Mouse (Mus musculus) urinary bladder, adult 18-20 months (tissue): ENCODE results near the gene Brf1.

Experiments used
- DNase-seq, 2 experiments: peaks; one replicate each; pipeline ENCODE4 v3.0.0; 2022; ENCODE audit warnings: low spot score in 2 of 2, mixed read lengths in 2 of 2

Gene Brf1

DNA sequence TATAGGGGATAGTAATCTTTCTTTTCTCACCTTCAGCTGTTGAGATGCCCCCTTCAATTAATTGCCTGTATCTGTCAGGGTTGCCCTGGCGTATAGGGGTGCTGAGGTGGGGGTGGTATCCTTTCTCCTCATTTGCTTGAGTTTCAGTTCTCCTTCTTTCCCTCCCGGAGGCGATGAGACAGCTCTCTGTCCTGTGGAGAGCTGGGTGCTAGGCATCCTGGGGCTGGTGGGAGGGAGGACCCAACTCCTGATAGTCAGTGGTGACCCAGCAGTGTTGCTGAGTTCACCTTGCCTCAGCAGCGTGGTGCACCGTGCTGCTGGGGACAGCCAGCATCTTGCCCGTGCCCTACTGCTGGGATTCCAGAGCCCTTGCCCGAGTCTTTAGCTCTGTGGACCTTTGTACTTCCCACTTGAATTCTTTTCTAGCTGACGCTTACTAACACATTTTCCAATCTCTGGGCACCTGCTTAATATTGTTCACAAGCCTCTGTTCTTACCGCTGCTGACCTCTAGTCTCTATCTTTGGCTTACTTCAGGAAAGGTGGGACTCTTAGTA lies 17.0 kb upstream of the Brf1 start:
- DNase-seq = no peak

DNA sequence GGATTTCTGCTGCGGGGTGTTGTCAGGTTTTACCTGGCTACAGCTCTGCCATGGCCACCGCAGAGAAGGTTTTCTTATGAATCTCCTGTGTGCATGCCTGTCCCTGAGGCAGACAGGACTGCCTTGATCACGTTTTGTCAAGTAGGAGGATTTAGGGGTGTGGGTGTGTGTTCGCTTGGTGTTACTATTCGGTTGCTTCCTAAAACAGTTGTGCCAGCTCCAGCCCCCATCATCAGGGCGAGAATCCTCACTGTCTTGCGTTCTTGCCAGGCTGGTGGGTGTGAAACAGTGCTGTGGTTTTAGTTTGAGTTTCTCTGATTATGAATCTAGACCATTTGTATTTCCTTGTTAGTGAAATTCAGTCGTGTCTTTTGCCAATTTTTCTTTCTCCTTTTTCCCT lies 16.5 kb upstream of the Brf1 start:
- no peak for DNase-seq

DNA sequence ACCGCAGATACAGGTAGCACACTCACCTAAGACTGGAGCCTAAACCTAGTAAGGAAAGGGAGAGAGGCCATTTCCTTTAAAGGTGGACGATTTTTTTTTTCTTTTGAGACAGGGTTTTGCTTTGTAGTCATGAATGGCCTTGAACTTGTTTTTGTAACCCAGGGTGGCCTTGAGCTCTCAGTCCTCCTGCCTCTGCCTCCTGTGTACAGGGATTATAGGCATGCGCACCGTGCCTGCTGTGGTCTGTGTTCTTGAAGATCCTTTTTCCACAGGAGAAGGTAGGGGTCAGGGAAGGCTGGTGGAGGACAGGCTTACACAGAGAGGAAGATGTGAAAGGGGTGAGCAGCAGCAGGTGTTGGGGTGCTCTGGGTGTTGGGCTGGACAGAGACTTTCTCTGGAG lies 15.5 kb upstream of the Brf1 start:
- DNase-seq = no peak

DNA sequence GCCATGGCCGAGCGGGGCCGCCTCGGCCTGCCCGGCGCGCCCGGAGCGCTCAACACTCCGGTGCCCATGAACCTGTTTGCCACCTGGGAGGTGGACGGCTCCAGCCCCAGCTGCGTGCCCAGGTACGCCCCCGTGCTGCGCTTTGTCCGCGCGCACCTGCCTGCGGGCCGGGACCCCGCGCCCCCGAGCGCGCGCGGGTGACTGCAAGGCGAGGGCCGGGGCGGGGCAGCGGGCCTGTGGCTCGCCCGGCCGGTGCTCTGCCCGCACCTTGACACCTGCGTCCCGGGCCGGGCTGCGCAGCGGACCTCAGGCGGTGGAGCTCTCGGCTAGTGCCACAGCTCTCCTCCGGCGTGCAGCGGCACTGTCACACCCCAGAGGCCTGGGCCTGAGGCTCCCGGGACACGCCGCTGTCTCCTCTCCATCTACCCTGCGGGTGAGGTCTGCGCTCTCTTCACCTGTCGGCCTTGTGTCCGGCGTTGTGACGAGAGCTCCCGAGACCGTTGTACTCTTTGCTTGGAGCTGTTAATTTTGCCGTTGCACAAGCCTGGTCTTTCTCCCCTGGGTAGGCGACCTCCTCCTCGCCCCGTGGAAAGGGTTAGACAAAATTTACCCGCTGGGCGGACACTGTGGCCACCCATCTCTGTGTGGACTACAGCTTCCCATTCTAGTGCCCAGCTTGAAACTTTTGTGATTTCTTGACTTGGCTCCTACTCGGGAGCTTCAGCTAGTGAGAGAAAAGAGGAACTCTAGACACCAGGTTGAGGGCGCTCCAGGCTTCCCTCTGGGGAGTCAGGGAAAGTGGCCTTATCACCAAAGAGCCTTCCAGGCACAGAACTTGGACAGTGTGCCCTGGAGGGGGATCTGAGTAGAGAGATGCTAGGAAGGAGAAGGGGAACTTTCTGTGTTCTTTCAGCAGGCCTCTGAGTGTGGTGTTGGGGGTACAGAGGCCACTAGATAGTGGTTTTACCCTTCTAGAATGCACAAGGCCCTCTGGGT lies 14.4 kb upstream of the Brf1 start:
- peak in 1 of 2 experiments; percentile 60 for DNase-seq

DNA sequence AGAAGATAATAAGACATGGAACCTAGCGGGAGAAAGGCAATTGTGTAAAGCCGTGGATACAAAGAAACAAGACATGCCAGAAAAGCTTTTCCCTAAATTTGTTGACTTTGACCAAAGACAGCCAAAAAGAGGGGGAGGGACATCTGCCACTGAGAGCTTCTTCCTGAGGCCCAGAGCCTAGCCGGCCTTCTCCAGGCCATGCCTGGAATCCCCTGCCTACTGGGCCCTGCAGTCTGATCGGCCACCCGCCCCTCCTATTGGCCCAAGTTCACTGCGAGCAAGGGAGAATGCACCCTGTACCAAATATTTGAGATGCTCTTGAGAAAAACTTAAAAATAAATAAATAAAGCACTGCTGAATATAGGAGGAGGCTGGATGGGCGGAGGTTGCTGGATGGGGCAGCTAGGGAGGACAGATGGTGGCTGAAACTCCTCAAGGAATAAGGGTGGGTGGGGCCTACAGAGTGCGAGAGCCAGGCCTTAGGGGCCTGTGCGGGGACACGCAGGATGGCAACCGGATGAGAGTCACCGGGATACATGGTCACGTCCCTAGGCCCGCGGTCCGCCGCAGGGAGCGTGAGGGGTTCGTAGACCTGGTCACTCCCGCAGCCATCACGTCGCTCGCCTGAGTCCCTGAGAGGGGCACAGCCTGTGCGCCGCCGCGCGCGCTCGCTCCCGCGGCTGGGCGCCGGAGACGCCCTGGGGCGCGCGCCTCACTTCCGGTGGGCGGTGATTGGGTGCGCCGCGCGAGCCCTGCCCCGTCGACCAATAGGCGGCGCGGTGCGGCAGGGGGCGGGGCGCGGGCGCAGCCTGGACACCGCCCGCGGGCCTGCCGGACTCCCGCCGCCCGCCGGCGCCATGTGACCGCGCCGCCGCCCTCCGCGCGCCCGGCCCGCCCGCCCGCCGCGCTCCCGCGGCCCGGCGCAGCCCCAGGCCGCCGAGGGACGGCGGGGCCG lies 13.4 kb upstream of the Brf1 start, which contains the start of gene Pacs2:
Pacs2 (plus strand) TSS at position 905 of the 955 bp plus-strand sequence.
- DNase-seq = peak; percentile 88 to 89

DNA sequence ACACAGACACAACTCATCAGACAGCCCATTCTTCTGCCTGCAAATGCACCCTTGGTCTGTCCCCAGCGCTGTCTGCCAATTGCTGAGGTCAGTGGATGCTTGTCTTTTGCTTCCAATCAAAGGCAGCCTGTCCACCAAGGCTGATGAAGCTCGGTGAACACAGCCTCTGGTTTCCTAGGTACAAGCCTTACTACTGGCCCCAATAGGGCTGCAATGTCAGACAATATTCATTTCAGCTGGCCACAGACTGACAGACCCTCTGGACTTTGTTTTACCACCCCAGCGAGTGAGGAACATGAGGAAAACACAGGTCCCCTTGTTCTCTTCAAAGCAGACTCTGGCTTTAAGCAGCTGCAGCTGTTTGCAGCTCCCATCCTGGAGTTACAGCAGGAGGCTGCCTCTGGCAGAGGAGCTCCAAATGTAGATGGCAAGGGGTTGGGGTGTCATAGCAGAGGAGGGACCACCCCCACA lies 12.6 kb upstream of the Brf1 start:
- DNase-seq = no peak

DNA sequence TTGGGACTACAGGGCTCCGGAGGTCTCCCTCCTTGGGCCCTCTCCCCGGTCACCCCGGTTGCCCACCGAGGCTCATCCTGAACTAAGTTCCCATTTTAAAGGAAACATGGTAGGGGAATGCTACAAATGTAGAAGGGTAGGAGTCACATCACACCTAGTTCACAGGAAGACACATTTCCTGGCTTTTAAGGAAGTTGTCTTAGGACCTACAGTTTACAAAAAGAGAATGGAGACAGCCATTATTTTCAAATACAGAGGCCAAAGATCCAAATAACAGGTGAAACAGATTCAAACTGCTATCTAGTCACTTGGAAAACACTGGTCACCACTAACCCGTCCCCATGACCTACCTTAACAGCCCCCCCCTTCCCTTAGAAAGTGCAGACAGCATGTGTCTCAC lies 11.9 kb upstream of the Brf1 start:
- no peak for DNase-seq

DNA sequence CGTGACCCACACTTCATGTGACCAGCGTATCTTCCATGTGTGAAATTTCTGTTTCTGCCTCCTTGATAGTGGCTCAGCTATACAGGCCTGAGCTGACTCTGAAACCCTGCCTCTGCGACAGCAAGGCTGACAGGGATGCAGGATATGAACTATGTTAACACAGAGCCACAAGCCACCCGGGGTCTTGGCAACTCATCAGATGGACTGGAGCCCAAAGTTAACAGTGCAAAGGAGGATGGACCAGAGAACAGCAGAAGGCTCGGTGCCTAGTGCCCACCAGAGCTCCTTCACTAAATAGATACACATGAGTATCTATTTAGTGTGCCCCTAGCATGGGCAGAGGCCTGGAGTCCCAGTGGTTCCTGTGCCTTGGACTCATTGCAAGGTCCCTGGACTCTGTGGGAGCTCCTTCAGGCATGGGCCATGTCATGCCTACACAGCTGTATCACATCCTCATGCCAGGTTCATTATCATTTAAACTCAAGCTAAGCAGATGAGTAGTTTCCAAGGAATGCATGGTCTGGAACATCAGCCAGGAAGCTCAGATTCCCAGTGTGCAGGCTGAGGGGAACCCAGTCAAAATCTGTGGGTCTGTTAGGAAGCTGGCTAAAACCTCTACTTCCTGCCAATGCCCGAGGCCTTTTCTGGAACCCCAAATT lies 11.3 kb upstream of the Brf1 start:
- DNase-seq = no peak

DNA sequence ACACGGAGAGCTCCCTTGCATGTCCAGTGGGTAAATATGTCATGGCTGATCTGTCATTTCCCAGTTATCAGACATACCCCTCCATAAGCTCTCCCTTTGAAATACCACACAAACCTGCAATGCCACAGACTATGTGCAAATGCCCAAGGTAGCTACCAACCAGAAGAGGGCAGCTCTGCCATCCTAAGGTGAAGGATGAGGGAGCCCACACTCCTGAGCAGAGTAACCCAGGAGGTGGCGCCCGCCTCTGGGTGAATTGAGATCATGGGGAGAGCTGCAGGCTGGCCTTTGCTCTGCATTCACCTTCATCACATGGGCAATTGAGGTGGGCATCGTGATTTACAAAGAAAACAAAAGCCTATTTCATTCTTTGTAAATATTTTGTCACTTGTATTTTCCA lies 4.5 kb upstream of the Brf1 start:
- peak; percentile 45 to 56 for DNase-seq

DNA sequence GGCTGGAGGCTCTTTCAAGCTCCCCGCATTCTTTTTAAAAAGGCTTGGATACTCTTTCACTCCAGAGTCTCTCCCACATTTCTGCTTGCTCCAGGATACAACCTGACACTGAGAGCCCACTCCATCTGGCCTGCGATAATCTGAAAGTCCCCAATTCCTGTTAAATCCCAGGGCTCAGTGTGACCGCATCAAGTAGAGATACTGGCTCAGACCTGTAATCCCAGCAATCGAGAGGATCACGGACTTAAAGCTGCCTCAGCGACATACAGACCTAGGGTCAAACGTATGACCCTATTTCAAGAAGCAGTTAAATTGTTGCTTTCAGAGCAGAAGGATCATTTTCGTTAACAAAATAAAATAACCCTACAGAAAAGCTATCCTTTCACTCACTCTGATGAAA lies 3.5 kb upstream of the Brf1 start:
- DNase-seq = no peak

DNA sequence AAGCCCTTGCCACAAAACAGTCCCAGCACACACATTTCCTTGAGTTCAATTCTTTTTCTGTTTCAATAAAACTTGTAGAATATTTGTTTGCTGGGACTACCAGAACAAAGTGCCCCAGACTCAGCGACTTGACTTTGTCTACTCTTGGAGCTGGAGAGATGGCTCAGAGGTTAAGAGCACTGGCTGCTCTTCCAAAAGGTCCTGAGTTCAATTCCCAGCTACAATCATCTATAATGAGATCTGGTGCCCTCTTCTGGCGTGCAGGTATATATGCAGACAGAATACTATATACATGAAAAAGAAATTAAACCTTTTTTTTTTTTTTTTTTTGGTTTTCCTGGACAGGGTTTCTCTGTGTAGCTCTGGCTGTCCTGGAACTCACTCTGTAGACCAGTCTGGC lies 2.2 kb upstream of the Brf1 start:
- no peak for DNase-seq

DNA sequence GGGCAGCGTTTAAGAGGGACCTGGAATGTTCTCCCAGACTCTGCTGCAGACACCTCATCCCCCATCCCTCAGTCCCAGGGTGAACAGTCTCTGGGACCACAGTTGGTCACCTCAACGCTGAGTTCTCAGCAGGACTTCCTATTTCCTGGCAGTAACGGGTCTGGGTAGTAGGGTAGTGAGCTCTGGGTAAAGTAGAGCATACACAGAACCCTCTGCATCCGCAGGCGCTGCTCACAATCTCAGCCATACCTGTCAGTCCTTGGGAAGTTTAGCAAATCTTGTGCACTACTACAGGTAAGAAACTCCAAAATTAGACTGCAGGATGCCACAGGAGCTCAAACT lies 600 bp upstream of the Brf1 start:
- DNase-seq = no peak

DNA sequence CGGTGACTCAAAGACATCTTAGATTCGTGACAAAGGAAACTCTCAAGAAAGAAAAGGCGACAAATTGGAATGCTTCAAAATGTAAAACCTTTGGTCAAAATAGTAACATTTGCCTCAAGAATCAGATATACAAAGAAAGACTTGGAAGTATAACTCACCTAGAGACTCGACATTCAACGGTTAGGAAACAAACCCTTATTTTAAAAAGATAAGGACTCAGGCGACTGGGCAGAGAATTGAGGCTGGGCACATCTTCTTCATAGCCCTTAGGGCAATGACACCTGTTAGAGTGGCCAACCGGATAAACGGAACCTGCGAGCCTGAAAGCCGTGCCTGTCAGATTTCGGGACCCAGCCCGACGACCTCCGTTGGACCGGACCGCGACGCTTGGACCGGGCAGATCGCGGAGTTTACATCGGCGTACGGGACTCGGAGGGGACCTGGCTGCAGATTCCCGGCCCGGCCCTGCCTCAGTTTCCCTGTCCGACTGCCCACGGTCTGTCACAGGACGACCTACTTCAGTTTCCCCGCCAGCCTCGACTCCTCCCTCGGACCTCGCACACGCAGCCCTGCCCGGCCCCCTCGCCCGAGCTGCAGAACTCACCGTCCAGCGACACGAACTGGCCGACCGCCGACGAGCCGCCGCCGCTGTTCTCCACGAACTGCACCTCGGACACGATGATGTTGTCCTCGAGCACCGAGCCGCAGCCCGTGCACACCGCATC lies 773 bp downstream of the Brf1 start:
- DNase-seq = no peak

DNA sequence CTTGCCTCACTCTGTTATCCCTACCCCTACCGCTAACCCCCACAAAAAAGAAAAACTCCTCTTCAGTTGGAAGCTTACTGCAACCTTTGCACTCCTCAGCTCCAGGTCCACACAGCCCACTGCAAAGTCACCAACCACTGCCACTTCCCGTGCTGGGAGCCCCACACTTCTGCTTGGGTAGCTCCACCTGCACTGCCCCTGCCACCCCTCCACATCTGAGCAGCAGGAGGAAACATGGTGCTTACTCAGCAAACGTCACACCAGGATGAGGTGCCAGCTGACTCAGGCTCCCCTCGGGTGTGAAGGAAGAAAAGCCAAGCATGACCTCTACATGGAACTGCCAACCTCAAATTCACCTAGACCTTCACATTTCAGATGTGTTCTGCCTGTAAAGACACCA lies 6.4 kb downstream of the Brf1 start:
- DNase-seq = no peak

DNA sequence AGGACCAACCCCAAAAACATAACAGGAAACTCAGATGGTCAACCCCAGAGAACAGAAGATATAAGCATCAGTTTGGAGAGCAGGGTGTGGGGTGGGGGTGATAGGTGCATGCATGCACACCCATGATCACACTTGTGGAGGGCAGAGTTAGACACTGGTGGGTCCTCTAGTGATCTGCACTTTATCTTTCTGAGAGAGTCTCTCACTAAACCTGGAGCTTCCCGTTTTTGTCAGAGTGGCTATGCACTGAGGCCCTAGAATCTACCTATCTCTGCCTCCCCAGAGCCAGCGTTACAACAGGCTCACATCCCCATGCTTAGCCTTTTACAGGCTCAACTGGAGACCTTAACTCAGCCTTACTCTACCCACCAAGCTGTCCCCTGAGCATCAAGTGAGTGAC lies 9.1 kb downstream of the Brf1 start:
- no peak for DNase-seq

DNA sequence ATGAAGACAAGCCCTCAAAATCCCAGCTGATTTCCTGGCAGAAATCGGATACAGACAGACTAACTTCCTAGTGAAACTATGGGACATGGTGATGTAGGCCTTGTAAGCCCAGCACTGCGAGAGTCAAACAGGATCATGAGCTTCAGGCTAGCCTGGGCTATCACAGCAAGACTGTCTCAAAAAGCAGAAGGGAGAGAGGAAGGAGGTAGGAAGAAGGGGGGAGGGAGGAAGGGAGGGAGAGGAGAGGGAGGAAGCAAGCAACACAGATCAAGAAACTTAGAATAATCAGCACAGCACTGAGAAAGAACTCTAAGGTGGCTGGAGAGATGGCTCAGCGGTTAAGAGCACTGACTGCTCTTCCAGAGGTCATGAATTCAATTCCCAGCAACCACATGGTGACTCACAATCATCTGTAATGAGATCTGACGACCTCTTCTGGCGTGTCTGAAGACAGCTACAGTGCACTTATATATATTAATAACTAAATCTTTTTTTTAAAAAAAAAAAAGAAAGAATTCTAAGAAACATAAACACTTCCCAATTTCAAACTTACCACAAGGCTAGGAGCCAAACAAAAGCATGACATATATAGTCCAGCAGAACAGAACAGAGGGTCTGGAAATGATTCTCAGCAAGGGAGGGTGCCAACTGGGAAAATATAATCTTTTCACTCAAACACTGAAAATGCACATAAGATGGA lies 9.6 kb downstream of the Brf1 start:
- no peak for DNase-seq

DNA sequence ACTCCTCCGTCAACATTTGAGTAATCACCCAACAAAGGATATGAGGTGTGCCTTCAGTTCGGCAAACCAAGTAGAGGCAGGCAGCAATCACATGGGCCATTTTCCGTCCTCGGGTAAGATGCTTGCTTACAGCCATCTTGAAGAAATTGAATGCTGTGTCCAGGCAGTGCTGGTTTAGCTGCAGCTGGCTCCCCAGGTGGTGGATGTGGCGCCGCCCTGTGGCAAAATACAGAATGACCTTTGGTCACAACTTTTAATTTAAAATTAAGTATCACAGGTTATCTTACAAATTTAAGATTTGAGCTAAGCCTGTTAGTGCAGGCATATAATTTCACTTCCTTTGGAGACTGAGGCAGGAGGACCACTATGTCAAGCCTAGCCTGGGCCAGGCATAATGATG lies 12.6 kb downstream of the Brf1 start:
- DNase-seq = no peak

DNA sequence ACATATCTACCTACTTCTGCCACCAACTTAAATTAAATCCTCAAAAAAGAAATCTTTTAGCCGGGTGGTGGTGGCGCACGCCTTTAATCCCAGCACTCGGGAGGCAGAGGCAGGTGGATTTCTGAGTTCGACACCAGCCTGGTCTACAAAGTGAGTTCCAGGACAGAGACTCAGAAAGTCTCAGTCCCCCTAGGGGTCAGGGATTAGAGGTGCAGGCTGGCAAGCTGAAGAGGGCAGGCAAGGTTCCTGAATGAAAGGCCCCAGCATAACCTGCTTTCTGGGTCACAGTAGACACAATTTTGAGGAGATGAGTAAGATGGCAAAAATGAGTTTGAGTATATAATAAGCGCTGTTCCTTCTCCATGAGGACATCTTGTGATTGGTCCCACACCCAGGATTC lies 15.2 kb downstream of the Brf1 start:
- no peak for DNase-seq

DNA sequence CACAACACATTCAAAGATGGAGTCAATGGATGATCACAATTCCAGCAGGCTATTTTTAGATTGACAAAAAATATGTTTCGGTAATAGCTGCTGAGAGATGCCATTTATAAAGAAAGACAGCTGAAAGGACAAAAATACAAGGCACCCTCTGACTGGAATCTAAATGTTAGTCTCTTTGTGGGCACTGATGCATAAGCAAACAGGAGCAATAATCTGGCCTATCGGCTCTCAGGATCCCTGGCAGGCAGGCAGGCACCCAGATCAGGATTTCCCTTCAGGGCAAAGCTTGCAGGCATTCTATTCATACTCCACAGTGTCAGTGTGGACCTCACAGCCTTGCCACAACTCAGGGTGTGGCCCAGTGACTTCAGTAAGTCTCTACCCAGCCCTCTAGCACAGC lies 18.5 kb downstream of the Brf1 start:
- no peak for DNase-seq

DNA sequence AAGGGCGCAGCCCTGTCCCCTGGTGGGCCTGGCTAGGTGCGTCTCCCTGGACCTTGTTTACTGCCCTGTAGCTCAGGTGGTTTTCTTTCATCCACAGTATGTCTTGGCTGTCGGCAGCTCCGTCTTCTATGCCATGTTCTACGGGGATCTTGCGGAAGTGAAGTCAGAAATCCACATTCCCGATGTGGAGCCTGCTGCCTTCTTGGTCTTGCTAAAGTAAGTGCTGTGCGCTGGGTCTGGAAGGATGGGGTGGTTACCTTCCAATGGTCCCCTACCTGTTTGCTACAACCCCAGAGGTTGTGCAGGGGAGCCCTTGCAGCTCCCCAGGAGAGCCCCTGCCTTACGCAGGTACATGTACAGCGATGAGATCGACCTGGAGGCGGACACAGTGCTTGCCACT lies 23.3 kb downstream of the Brf1 start:
- DNase-seq = no peak
